Mouse (Mus musculus) embryonic facial prominence, embryonic 14.5 days (tissue): ENCODE measurements at regions not wholly inside any gene's neighbourhood (a gene's known extent, or its start where the extent isn't known, plus 50 kb on each side); places are given as distances from the start of the nearest gene placed in this dataset.

Experiments
- ATAC-seq: fragments of 200-750 bp; cut with Nextera tagmentation; 2 replicates; pipeline ENCODE4 v1.8.0; 2017; ENCODE audit warnings: low read depth, moderate number of reproducible peaks, moderate TSS enrichment
- DNase-seq: peaks from one replicate; pipeline ENCODE4 v3.0.0-alpha.2; 2015; ENCODE audit warnings: low spot score
- H3K27ac ChIP-seq: fragments of 300-500 bp; sonication (generic); replicated peaks from 2 replicates; pipeline ENCODE4 v1.5.1; 2014; ENCODE audit warnings: low read depth, mild to moderate bottlenecking, low read length, moderate library complexity
- H3K27me3 ChIP-seq: fragments of 300-500 bp; sonication (generic); replicated peaks from 2 replicates; pipeline ENCODE4 v1.6.1; 2014; ENCODE audit warnings: low read length; ENCODE audit not compliant: control insufficient read depth, insufficient read depth
- H3K36me3 ChIP-seq: fragments of 300-500 bp; sonication (generic); 2 replicates; pipeline ENCODE4 v1.6.1; 2014; ENCODE audit warnings: low read length, mixed read lengths; ENCODE audit not compliant: control insufficient read depth, insufficient read depth
- H3K4me1 ChIP-seq: fragments of 300-500 bp; sonication (generic); 2 replicates; pipeline ENCODE4 v1.6.1; 2014; ENCODE audit warnings: antibody characterized with exemption, low read length; ENCODE audit not compliant: control insufficient read depth, insufficient read depth
- H3K4me2 ChIP-seq: fragments of 300-500 bp; sonication (generic); 2 replicates; pipeline ENCODE4 v1.6.1; 2014; ENCODE audit warnings: low read depth, mild to moderate bottlenecking, low read length, moderate library complexity, mixed read lengths
- H3K4me3 ChIP-seq: fragments of 300-500 bp; sonication (generic); 2 replicates; pipeline ENCODE4 v1.5.1; 2014; ENCODE audit warnings: low read depth, mild to moderate bottlenecking, low read length
- H3K9ac ChIP-seq: fragments of 300-500 bp; sonication (generic); 2 replicates; pipeline ENCODE4 v1.6.1; 2014; ENCODE audit warnings: low read depth, mild to moderate bottlenecking, low read length, moderate library complexity, mixed read lengths
- H3K9me3 ChIP-seq: fragments of 300-500 bp; sonication (generic); 2 replicates; pipeline ENCODE4 v1.6.1; 2016; ENCODE audit warnings: low read length; ENCODE audit not compliant: control insufficient read depth
- WGBS: fragments of 180-500 bp; shearing (Covaris S2); extraction: QIAGEN DNeasy Blood & Tissue Kit; methylation state at CpG from one replicate; pipeline ENCODE4 v1.1.7; 2014; 5-methylcytosine and 5-hydroxymethylcytosine counted together

DNA sequence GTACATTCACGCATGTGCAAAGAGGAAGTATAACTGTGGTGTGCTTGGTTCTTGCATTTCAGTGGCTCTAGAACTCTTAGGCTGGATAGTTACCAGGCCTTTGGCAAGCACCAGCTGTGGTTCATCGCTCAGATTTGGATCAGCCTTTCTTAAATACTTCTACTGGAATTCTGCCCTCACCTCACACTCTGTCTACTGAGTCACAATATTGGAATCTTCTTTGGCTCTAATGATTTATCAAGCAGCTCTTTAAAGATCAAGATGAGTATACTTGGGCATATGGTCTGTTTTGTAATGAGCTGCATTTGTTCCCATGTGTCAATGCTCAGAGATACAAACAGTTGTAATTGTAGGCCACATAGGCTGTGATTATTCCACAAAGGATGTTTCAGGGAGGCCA, 197.5 kb downstream of the Icos start:
- DNase-seq (no peak), ATAC-seq (no peak)
- Histone ChIP-seq H3K4me2 (no peak overlapping the region), H3K9ac (no peak overlapping the region), H3K36me3 (no peaks in the 10 kb centered on the region), H3K4me1 (no peaks in the 10 kb centered on the region), H3K9me3 (no peaks in the 10 kb centered on the region), H3K4me3 (no peak overlapping the region), H3K27me3 (no peaks in the 10 kb centered on the region), H3K27ac (no peak overlapping the region)
- WGBS: 81% methylated on average over 2 of the region's 2 CpGs

- H3K9ac ChIP-seq: no peak overlapping the region
- no peak overlapping the region for H3K4me2 ChIP-seq
- no peaks in the 10 kb centered on the region for H3K9me3 ChIP-seq
- ATAC-seq (no peak), DNase-seq (no peak)
- no peaks in the 10 kb centered on the region for H3K27me3 ChIP-seq
- H3K4me1 ChIP-seq: peaks cover 16% of the 10 kb centered on the region; the same call in 1 of the 2 replicates
- no peaks in the 10 kb centered on the region for H3K36me3 ChIP-seq
- no peak overlapping the region for H3K27ac ChIP-seq
- 64% methylated on average over 9 of the region's 9 CpGs for WGBS
- no peak overlapping the region for H3K4me3 ChIP-seq
Observed at GRCm38 (mm10) chr1:61179461-61179860, 201.7 kb downstream of the Icos start.

DNA sequence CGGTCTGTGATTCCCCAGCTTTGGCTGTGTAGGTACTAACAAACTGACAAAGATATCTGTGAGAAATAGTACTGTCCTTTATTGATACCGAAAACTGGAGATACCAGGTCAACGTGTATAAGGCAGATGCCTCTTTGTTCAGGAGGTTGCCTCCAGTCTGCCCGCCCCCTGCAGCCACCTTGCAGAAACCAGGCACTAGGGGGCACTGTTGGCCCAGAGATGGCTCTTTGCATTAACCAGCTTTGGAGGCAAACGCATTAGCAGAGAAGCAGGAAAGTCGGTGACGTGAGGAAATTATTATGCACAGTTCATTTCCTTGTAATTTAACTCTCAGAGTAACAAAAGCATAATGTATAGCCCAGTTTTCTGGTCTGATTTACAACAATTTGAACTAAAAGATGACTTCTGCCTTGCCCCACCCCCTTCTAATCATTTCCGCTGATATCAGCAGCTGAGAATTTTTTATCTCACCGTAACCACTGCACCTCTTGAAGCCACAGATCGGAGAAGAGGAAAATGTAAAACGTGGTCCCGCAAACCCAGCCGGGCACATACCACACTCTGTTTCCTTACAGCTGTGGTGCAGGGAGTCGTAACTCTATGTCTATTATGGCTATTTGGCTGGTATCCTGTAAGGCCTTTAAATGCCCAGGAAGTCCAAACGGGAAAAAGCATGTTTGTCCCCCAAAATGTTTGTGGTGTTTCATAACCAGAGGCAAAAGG, 203.5 kb downstream of the Icos start:
- peak; percentile 93 for ATAC-seq
- Histone ChIP-seq H3K4me1 (peaks cover 16% of the 10 kb centered on the region; the same call in 1 of the 2 replicates), H3K4me2 (peak overlapping the region; percentile 50), H3K9me3 (no peaks in the 10 kb centered on the region), H3K9ac (no peak overlapping the region), H3K36me3 (no peaks in the 10 kb centered on the region), H3K27ac (no peak overlapping the region; the same call in 1 of the 2 replicates), H3K27me3 (no peaks in the 10 kb centered on the region), H3K4me3 (peak overlapping the region; percentile 15)
- DNase-seq: peak; percentile 94
- 15% methylated on average over 15 of the region's 15 CpGs for WGBS

DNA sequence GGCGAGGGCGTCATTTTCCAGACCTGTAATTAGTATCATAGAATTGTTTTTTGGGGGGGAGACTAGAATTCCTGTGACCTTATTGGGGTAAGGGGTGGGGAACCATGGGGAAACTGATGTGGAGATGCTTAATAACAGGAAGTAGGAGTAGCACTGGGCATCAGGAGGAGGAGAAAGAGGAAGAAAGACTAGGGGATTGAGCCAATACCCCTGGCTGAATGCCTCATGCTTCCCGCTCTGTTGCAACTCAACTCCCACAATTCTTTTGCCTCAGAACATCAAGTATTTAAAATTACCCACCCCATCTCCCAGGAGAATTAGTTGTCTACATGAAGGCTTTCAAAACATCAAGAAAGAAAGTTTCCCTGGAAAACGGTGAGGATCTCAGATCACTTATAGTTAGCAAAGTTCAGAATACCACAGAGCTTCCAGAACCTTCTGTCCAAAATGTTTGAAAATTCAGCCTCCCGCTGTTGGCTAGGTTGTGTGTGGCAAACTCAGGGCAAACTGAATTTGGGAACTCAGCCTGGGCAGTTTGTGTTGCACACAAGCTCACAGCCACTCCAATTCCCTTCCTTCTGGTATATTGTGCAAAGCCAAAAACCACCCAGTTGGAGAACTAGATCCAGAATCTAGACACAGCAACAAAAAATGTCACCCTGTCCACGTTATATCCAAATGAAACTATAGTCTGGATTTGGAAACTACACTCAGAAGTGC, 209.8 kb downstream of the Icos start:
- WGBS: 84% methylated on average over 6 of the region's 6 CpGs
- ATAC-seq: no peak
- H3K4me1 ChIP-seq: 0 out of 2 replicates have a peak, but pooled peaks cover 3% of the 10 kb centered on the region
- H3K9ac ChIP-seq: no peak overlapping the region
- no peaks in the 10 kb centered on the region for H3K9me3 ChIP-seq
- no peak for DNase-seq
- 0 out of 2 replicates have a peak, but pooled peaks cover 10% of the 10 kb centered on the region for H3K27me3 ChIP-seq
- H3K4me3 ChIP-seq: no peak overlapping the region
- no peak overlapping the region for H3K4me2 ChIP-seq
- no peak overlapping the region for H3K27ac ChIP-seq
- H3K36me3 ChIP-seq: no peaks in the 10 kb centered on the region

DNA sequence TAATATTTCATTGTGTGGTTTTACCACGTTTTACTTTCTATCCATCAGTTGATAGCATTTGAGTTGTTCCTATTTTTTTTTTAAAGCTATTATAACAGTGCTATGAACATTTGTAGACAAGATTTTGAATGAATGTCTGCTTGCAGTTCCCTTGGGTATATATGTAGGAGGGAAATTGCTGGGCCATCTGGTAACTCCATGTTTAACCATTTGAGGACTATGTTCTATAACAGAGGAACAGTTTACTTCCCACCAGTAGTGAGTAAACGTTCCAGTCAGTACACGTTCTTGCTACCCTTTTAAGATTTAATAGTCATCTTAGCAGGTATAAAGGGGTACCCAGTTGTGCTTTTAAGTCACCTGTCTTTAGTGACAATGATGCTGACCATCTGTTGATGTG, 213.2 kb downstream of the Icos start:
- Histone ChIP-seq H3K9ac (no peak overlapping the region), H3K27ac (no peak overlapping the region), H3K27me3 (0 out of 2 replicates have a peak, but pooled peaks cover 10% of the 10 kb centered on the region), H3K9me3 (no peaks in the 10 kb centered on the region), H3K4me3 (no peak overlapping the region), H3K4me1 (peaks cover 8% of the 10 kb centered on the region; the same call in 1 of the 2 replicates), H3K4me2 (no peak overlapping the region), H3K36me3 (no peaks in the 10 kb centered on the region)
- ATAC-seq (no peak), DNase-seq (no peak)
- 69% methylated on average over 3 of the region's 3 CpGs for WGBS

GRCm38 (mm10) chr1:61198549-61199062, 220.9 kb downstream of the Icos start:
- Histone ChIP-seq H3K27me3 (no peaks in the 10 kb centered on the region), H3K36me3 (no peaks in the 10 kb centered on the region), H3K4me3 (no peak overlapping the region), H3K27ac (no peak overlapping the region), H3K4me2 (no peak overlapping the region), H3K9ac (no peak overlapping the region), H3K9me3 (no peaks in the 10 kb centered on the region), H3K4me1 (peaks cover 12% of the 10 kb centered on the region; the same call in 1 of the 2 replicates)
- no peak for ATAC-seq
- 91% methylated on average over 3 of the region's 3 CpGs for WGBS
- DNase-seq: no peak

GRCm38 (mm10) chr1:61201006-61201405, 223.3 kb downstream of the Icos start:
- ATAC-seq (no peak), DNase-seq (no peak)
- Histone ChIP-seq H3K9me3 (no peaks in the 10 kb centered on the region), H3K27ac (no peak overlapping the region), H3K27me3 (no peaks in the 10 kb centered on the region), H3K4me2 (no peak overlapping the region), H3K36me3 (no peaks in the 10 kb centered on the region), H3K4me1 (peaks cover 9% of the 10 kb centered on the region), H3K4me3 (no peak overlapping the region), H3K9ac (no peak overlapping the region)
- WGBS: 85% methylated on average over 2 of the region's 2 CpGs

- Histone ChIP-seq H3K9me3 (no peaks in the 10 kb centered on the region), H3K4me2 (no peak overlapping the region), H3K27me3 (no peaks in the 10 kb centered on the region), H3K4me3 (no peak overlapping the region), H3K36me3 (no peaks in the 10 kb centered on the region), H3K9ac (no peak overlapping the region), H3K27ac (no peak overlapping the region), H3K4me1 (peaks cover 9% of the 10 kb centered on the region)
- ATAC-seq (peak; percentile 28; the same call in 1 of the 2 replicates), DNase-seq (no peak)
- WGBS: 59% methylated on average over 3 of the region's 3 CpGs
Observed at GRCm38 (mm10) chr1:61202079-61202478, 224.4 kb downstream of the Icos start.
